Mouse (Mus musculus): Measurements from ENCODE around the gene Zfp523. TPM values are rescaled to one million over a fixed set of nuclear protein-coding genes. Genes with fewer than 3 reads are reported as not detected.
A peak's percentile ranks its signal among the peaks of the same experiment; 100 is the strongest.

Zfp523 gene
- polyA plus RNA-seq, 2 experiments: 4.3 to 6.1 TPM

- H3K9ac ChIP-seq (replicated peaks): no peak overlapping the region
- no peaks in the 10 kb centered on the region for H3K27me3 ChIP-seq (ENCODE audit: control insufficient read depth, insufficient read depth, low read length)
- no peak overlapping the region for H3K27ac ChIP-seq
- H3K4me3 ChIP-seq (ENCODE audit: insufficient read depth in 1 of 2, low read depth in 2 of 2, low read length in 2 of 2): no peak overlapping the region
- DNase-seq (ENCODE audit: low read depth in 3 of 3, low spot score in 3 of 3): no peak
- 0 out of 2 replicates have a peak overlapping the region, but pooled peaks have one; percentile 13 for H3K4me2 ChIP-seq (ENCODE audit: low read depth)
- TF ChIP-seq CTCF (IDR thresholded peaks at IDR 0.05; ENCODE audit: low read depth): no peak
- TF ChIP-seq EP300 (IDR thresholded peaks at IDR 0.05; ENCODE audit: low read depth): no peak
- 0 out of 2 replicates have a peak, but pooled peaks have one; percentile 32 for ATAC-seq (ENCODE audit: insufficient read depth)
- 23% methylated on average over 6 of the region's 6 CpGs for WGBS (ENCODE audit: insufficient replicate concordance)
- H3K9me3 ChIP-seq (ENCODE audit: control insufficient read depth, low read length): no peaks in the 10 kb centered on the region
- H3K36me3 ChIP-seq (replicated peaks; ENCODE audit: control insufficient read depth, insufficient read depth, low read depth): no peaks in the 10 kb centered on the region
- peaks cover 0 to 22% of the 10 kb centered on the region in 2 experiments; a peak in 2 of 4 replicates for H3K4me1 ChIP-seq (replicated peaks; ENCODE audit: control insufficient read depth in 2 of 2, insufficient read depth in 2 of 2, low read length in 1 of 2)
These were observed 70.7 kb downstream of the Zfp523 start for GRCm38 (mm10) chr17:28247613-28248012.

- no peak for DNase-seq (ENCODE audit: low read depth in 3 of 3, low spot score in 3 of 3)
- Histone ChIP-seq H3K4me1 (replicated peaks; ENCODE audit: control insufficient read depth in 2 of 2, insufficient read depth in 2 of 2, low read length in 1 of 2) (peaks cover 0 to 22% of the 10 kb centered on the region in 2 experiments; a peak in 2 of 4 replicates), H3K36me3 (replicated peaks; ENCODE audit: control insufficient read depth, insufficient read depth, low read depth) (no peaks in the 10 kb centered on the region), H3K4me2 (ENCODE audit: low read depth) (no peak overlapping the region), H3K27me3 (ENCODE audit: control insufficient read depth, insufficient read depth, low read length) (no peaks in the 10 kb centered on the region), H3K9me3 (ENCODE audit: control insufficient read depth, low read length) (no peaks in the 10 kb centered on the region), H3K4me3 (ENCODE audit: insufficient read depth in 1 of 2, low read depth in 2 of 2, low read length in 2 of 2) (no peak overlapping the region), H3K27ac (no peak overlapping the region), H3K9ac (replicated peaks) (no peak overlapping the region)
- ATAC-seq (ENCODE audit: insufficient read depth): no peak
- WGBS (ENCODE audit: insufficient replicate concordance): 39% methylated on average over 12 of the region's 12 CpGs
- TF ChIP-seq EP300 (IDR thresholded peaks at IDR 0.05; ENCODE audit: low read depth): no peak
- no peak for TF ChIP-seq CTCF (IDR thresholded peaks at IDR 0.05; ENCODE audit: low read depth)
These were observed 72.1 kb downstream of the Zfp523 start for GRCm38 (mm10) chr17:28249062-28249461.

GRCm38 (mm10) chr17:28251579-28252280 is 74.8 kb downstream of the Zfp523 start:
- DNase-seq (ENCODE audit: low read depth in 3 of 3, low spot score in 3 of 3): no peak
- ATAC-seq (ENCODE audit: insufficient read depth): no peak
- Histone ChIP-seq H3K9ac (replicated peaks) (no peak overlapping the region), H3K27ac (no peak overlapping the region), H3K4me1 (replicated peaks; ENCODE audit: control insufficient read depth in 2 of 2, insufficient read depth in 2 of 2, low read length in 1 of 2) (peaks cover 0 to 29% of the 10 kb centered on the region in 2 experiments; a peak in 2 of 4 replicates), H3K36me3 (replicated peaks; ENCODE audit: control insufficient read depth, insufficient read depth, low read depth) (no peaks in the 10 kb centered on the region), H3K4me2 (ENCODE audit: low read depth) (no peak overlapping the region), H3K4me3 (ENCODE audit: insufficient read depth in 1 of 2, low read depth in 2 of 2, low read length in 2 of 2) (no peak overlapping the region), H3K9me3 (ENCODE audit: control insufficient read depth, low read length) (no peaks in the 10 kb centered on the region), H3K27me3 (ENCODE audit: control insufficient read depth, insufficient read depth, low read length) (no peaks in the 10 kb centered on the region)
- 54% methylated on average over 12 of the region's 12 CpGs for WGBS (ENCODE audit: insufficient replicate concordance)
- no peak for TF ChIP-seq EP300 (IDR thresholded peaks at IDR 0.05; ENCODE audit: low read depth)
- TF ChIP-seq CTCF (IDR thresholded peaks at IDR 0.05; ENCODE audit: low read depth): no peak

- Histone ChIP-seq H3K4me3 (ENCODE audit: insufficient read depth in 1 of 2, low read depth in 2 of 2, low read length in 2 of 2) (no peak overlapping the region), H3K36me3 (replicated peaks; ENCODE audit: control insufficient read depth, insufficient read depth, low read depth) (no peaks in the 10 kb centered on the region), H3K9me3 (ENCODE audit: control insufficient read depth, low read length) (no peaks in the 10 kb centered on the region), H3K4me2 (ENCODE audit: low read depth) (no peak overlapping the region), H3K4me1 (replicated peaks; ENCODE audit: control insufficient read depth in 2 of 2, insufficient read depth in 2 of 2, low read length in 1 of 2) (peaks cover 0 to 31% of the 10 kb centered on the region in 2 experiments; a peak in 2 of 4 replicates), H3K27me3 (ENCODE audit: control insufficient read depth, insufficient read depth, low read length) (no peaks in the 10 kb centered on the region), H3K9ac (replicated peaks) (no peak overlapping the region), H3K27ac (no peak overlapping the region)
- 81% methylated on average over 5 of the region's 5 CpGs for WGBS (ENCODE audit: insufficient replicate concordance)
- ATAC-seq (ENCODE audit: insufficient read depth): no peak
- TF ChIP-seq EP300 (IDR thresholded peaks at IDR 0.05; ENCODE audit: low read depth) (no peak), CTCF (IDR thresholded peaks at IDR 0.05; ENCODE audit: low read depth) (no peak)
- DNase-seq (ENCODE audit: low read depth in 3 of 3, low spot score in 3 of 3): no peak
These were observed 75.3 kb downstream of the Zfp523 start for GRCm38 (mm10) chr17:28252281-28252648.

GRCm38 (mm10) chr17:28253216-28253615 is 76.3 kb downstream of the Zfp523 start:
- Histone ChIP-seq H3K4me3 (ENCODE audit: insufficient read depth in 1 of 2, low read depth in 2 of 2, low read length in 2 of 2) (no peak overlapping the region), H3K9me3 (ENCODE audit: control insufficient read depth, low read length) (no peaks in the 10 kb centered on the region), H3K27me3 (ENCODE audit: control insufficient read depth, insufficient read depth, low read length) (no peaks in the 10 kb centered on the region), H3K36me3 (replicated peaks; ENCODE audit: control insufficient read depth, insufficient read depth, low read depth) (no peaks in the 10 kb centered on the region), H3K4me1 (replicated peaks; ENCODE audit: control insufficient read depth in 2 of 2, insufficient read depth in 2 of 2, low read length in 1 of 2) (peaks cover 0 to 27% of the 10 kb centered on the region in 2 experiments; a peak in 2 of 4 replicates), H3K4me2 (ENCODE audit: low read depth) (no peak overlapping the region), H3K9ac (replicated peaks) (no peak overlapping the region), H3K27ac (no peak overlapping the region)
- 77% methylated on average over 7 of the region's 7 CpGs for WGBS (ENCODE audit: insufficient replicate concordance)
- ATAC-seq (ENCODE audit: insufficient read depth) (no peak), DNase-seq (ENCODE audit: low read depth in 3 of 3, low spot score in 3 of 3) (no peak)
- TF ChIP-seq CTCF (IDR thresholded peaks at IDR 0.05; ENCODE audit: low read depth): no peak

All from liver, embryonic 14.5 days (tissue).